Mouse (Mus musculus): ENCODE measurements at regions not wholly inside any gene's neighbourhood (a gene's known extent, or its start where the extent isn't known, plus 50 kb on each side); places are given as distances from the start of the nearest gene placed in this dataset.

DNA sequence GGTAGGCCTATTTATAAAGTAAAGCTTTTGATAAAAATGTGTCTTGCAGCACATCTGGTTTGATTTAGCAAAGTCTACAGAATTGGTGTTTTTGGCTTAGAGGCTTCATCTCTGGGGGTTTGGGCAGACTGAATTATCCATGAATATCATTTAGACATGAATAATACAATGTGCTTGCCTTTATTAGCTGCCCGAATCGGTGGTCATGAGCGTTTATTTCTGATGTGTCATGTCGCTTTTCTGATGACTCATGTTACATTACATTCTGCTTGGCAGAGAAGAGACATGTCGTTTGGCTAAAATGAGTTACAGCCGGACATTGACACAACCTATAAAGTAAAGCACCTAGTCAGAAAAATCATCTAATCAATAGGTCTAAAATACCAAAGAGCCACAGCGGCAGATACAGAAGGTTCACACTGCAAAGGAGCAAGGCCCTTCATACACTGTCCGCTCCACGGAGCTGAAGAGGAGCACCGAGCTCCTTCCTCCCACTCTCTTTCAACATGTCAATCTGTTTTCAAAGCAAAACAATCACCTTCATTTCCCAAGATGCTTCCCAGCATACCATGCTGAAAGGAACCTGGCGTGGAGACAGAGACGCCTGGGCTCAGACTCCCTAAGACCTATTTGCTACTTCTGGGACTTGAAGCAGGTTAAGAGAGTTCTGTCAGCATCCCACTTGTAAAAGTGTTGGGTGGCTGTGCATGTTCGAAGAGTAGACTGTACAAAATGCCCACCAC is 120.5 kb upstream of the Esrrg start:
- no peak for DNase-seq (ENCODE audit: low read depth, low spot score)
- in situ Hi-C loops (cut with MboI; ENCODE audit: low sequenced_read_pairs in 2 of 2, unreplicated experiment in 2 of 2), result no loop called here
- H3K36me3 ChIP-seq (ENCODE audit: control insufficient read depth, insufficient read depth, low read length, poor library complexity, severe bottlenecking), result no peaks in the 10 kb centered on the region
- H3K9me3 ChIP-seq (ENCODE audit: control insufficient read depth, insufficient read depth, low read depth, low read length), result no peaks in the 10 kb centered on the region
- no peak overlapping the region for H3K27ac ChIP-seq (ENCODE audit: insufficient read depth, low read depth, low read length, poor library complexity, severe bottlenecking)
- no peak for TF ChIP-seq HCFC1 (IDR thresholded peaks at IDR 0.05; ENCODE audit: borderline replicate concordance, insufficient read depth, low read length)
- no peak for TF ChIP-seq CHD2 (IDR thresholded peaks at IDR 0.05; ENCODE audit: low read depth, low read length)
- TF ChIP-seq ZNF384 (IDR thresholded peaks at IDR 0.05; ENCODE audit: low read depth, low read length), result no peak
- TF ChIP-seq MAFK (IDR thresholded peaks at IDR 0.05; ENCODE audit: insufficient read depth, low read depth, low read length), result no peak
- TF ChIP-seq ZC3H11A (IDR thresholded peaks at IDR 0.05; ENCODE audit: borderline replicate concordance, low read depth, low read length), result no peak
- H3K4me3 ChIP-seq (ENCODE audit: insufficient read depth in 1 of 2, low read depth in 1 of 2, low read length in 2 of 2, poor library complexity in 1 of 2, severe bottlenecking in 1 of 2), result no peak overlapping the region
- no peak overlapping the region for H3K9ac ChIP-seq (ENCODE audit: insufficient read depth, low read depth, low read length, poor library complexity, severe bottlenecking)
- H3K4me1 ChIP-seq (ENCODE audit: control insufficient read depth in 2 of 2, insufficient read depth in 2 of 2, low read length in 2 of 2, poor library complexity in 1 of 2), result no peaks in the 10 kb centered on the region

DNA sequence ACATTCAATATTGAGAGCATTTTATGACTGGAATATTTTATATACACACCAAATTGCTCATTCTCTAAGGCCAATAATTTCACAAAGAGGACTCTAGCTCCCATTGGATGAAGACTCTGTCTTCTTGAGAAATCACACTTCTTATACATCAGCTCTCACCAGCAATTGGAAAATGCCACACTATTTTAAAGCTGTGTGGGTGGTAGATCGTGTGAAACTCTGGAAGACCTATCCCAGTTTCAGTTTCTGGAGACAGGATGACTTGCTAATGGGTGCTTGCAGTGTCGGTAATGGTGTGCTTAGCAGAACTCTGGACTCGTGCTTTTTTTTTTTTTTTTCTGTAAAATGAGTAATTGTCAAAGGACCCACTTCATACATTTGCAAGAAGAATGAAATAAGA is 119.1 kb upstream of the Esrrg start:
- H3K36me3 ChIP-seq (ENCODE audit: control insufficient read depth, insufficient read depth, low read length, poor library complexity, severe bottlenecking), result no peaks in the 10 kb centered on the region
- no peak overlapping the region for H3K9ac ChIP-seq (ENCODE audit: insufficient read depth, low read depth, low read length, poor library complexity, severe bottlenecking)
- DNase-seq (ENCODE audit: low read depth, low spot score), result no peak
- no peaks in the 10 kb centered on the region for H3K4me1 ChIP-seq (ENCODE audit: control insufficient read depth in 2 of 2, insufficient read depth in 2 of 2, low read length in 2 of 2, poor library complexity in 1 of 2)
- no peaks in the 10 kb centered on the region for H3K9me3 ChIP-seq (ENCODE audit: control insufficient read depth, insufficient read depth, low read depth, low read length)
- in situ Hi-C loops (cut with MboI; ENCODE audit: low sequenced_read_pairs in 2 of 2, unreplicated experiment in 2 of 2), result no loop called here
- no peak overlapping the region for H3K27ac ChIP-seq (ENCODE audit: insufficient read depth, low read depth, low read length, poor library complexity, severe bottlenecking)
- TF ChIP-seq MAFK (IDR thresholded peaks at IDR 0.05; ENCODE audit: insufficient read depth, low read depth, low read length) (no peak), HCFC1 (IDR thresholded peaks at IDR 0.05; ENCODE audit: borderline replicate concordance, insufficient read depth, low read length) (no peak), CHD2 (IDR thresholded peaks at IDR 0.05; ENCODE audit: low read depth, low read length) (no peak), ZNF384 (IDR thresholded peaks at IDR 0.05; ENCODE audit: low read depth, low read length) (no peak), ZC3H11A (IDR thresholded peaks at IDR 0.05; ENCODE audit: borderline replicate concordance, low read depth, low read length) (no peak)
- no peak overlapping the region for H3K4me3 ChIP-seq (ENCODE audit: insufficient read depth in 1 of 2, low read depth in 1 of 2, low read length in 2 of 2, poor library complexity in 1 of 2, severe bottlenecking in 1 of 2)

DNA sequence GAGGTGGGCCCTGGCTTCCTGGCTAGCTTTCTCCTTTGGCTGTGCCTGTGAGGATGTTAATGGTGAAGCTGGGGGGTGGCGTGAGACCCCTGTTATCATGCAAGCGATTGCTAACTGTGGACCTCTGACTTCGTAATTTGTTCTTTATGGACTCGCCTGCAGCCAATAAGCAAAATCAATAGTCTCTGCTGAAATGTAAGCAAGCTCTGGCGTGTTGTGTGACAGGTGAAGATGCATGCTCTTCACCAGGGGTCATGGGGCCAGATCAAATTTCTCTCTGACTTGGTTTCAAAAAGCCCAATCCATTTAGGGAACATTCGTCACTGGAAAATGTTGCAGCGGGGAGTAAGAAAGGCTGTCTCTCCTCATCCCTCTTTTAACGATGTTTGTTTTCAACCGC is 103.2 kb upstream of the Esrrg start:
- DNase-seq (ENCODE audit: low read depth, low spot score), result no peak
- in situ Hi-C loops (cut with MboI; ENCODE audit: low sequenced_read_pairs in 2 of 2, unreplicated experiment in 2 of 2), result no loop called here
- Histone ChIP-seq H3K27ac (ENCODE audit: insufficient read depth, low read depth, low read length, poor library complexity, severe bottlenecking) (no peak overlapping the region), H3K36me3 (ENCODE audit: control insufficient read depth, insufficient read depth, low read length, poor library complexity, severe bottlenecking) (no peaks in the 10 kb centered on the region), H3K9me3 (ENCODE audit: control insufficient read depth, insufficient read depth, low read depth, low read length) (no peaks in the 10 kb centered on the region), H3K4me1 (ENCODE audit: control insufficient read depth in 2 of 2, insufficient read depth in 2 of 2, low read length in 2 of 2, poor library complexity in 1 of 2) (no peaks in the 10 kb centered on the region), H3K9ac (ENCODE audit: insufficient read depth, low read depth, low read length, poor library complexity, severe bottlenecking) (no peak overlapping the region), H3K4me3 (ENCODE audit: insufficient read depth in 1 of 2, low read depth in 1 of 2, low read length in 2 of 2, poor library complexity in 1 of 2, severe bottlenecking in 1 of 2) (no peak overlapping the region)
- TF ChIP-seq MAFK (IDR thresholded peaks at IDR 0.05; ENCODE audit: insufficient read depth, low read depth, low read length), result no peak
- TF ChIP-seq ZC3H11A (IDR thresholded peaks at IDR 0.05; ENCODE audit: borderline replicate concordance, low read depth, low read length), result no peak
- TF ChIP-seq HCFC1 (IDR thresholded peaks at IDR 0.05; ENCODE audit: borderline replicate concordance, insufficient read depth, low read length), result no peak
- TF ChIP-seq ZNF384 (IDR thresholded peaks at IDR 0.05; ENCODE audit: low read depth, low read length), result no peak
- no peak for TF ChIP-seq CHD2 (IDR thresholded peaks at IDR 0.05; ENCODE audit: low read depth, low read length)

DNA sequence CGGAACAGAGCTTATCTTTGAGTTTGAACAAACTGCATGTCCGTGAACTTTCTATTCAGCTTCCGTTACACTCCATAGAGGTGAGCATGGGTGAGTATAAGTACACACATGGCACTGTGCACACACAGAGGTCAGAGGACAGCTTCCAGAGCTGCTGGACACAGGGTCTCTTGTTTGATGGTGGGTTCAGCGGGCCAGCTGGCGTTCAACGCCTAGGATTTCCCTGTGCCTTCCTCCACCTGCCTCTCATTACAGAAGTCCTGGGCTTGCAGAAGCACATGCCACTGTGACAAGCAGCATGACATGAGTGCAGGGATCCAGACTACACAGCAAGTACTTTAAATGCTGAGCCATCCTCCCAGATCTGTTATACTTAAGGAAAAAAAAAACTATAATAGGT is 101.4 kb upstream of the Esrrg start:
- no peak overlapping the region for H3K9ac ChIP-seq (ENCODE audit: insufficient read depth, low read depth, low read length, poor library complexity, severe bottlenecking)
- in situ Hi-C loops (cut with MboI; ENCODE audit: low sequenced_read_pairs in 2 of 2, unreplicated experiment in 2 of 2), result no loop called here
- no peak for DNase-seq (ENCODE audit: low read depth, low spot score)
- H3K4me1 ChIP-seq (ENCODE audit: control insufficient read depth in 2 of 2, insufficient read depth in 2 of 2, low read length in 2 of 2, poor library complexity in 1 of 2), result no peaks in the 10 kb centered on the region
- H3K27ac ChIP-seq (ENCODE audit: insufficient read depth, low read depth, low read length, poor library complexity, severe bottlenecking), result no peak overlapping the region
- no peaks in the 10 kb centered on the region for H3K36me3 ChIP-seq (ENCODE audit: control insufficient read depth, insufficient read depth, low read length, poor library complexity, severe bottlenecking)
- no peaks in the 10 kb centered on the region for H3K9me3 ChIP-seq (ENCODE audit: control insufficient read depth, insufficient read depth, low read depth, low read length)
- TF ChIP-seq CHD2 (IDR thresholded peaks at IDR 0.05; ENCODE audit: low read depth, low read length) (no peak), ZC3H11A (IDR thresholded peaks at IDR 0.05; ENCODE audit: borderline replicate concordance, low read depth, low read length) (no peak), MAFK (IDR thresholded peaks at IDR 0.05; ENCODE audit: insufficient read depth, low read depth, low read length) (no peak)
- no peak overlapping the region for H3K4me3 ChIP-seq (ENCODE audit: insufficient read depth in 1 of 2, low read depth in 1 of 2, low read length in 2 of 2, poor library complexity in 1 of 2, severe bottlenecking in 1 of 2)
